8 mouse cellular contexts compared by ENCODE assay signal in the genomic region with DNA sequence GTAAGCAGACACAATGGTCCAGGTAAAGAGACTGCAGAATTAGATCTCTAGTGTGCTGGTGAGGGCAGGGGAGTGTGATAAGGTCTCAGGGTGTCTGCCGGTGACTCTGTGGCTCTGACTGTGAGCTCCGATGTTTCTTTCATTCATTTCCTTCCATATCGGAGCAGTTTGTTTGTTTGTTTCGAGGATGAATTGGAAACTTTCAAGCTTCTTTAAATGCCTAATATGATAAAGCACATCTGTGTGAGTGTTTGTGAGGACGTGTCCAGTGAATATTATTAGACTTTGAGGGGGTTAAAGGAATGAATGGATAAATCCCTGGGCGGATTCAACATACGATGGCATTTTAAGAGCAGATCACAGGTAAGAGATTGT. TPM values are rescaled to one million over a fixed set of nuclear protein-coding genes. Genes with fewer than 3 reads are reported as not detected.
DNase-seq lines count a peak whose midpoint lies in the region; ATAC-seq and TF ChIP-seq lines count a peak whose summit lies in the region.

No protein-coding gene starts in this region.

- 0 out of 2 replicates have a peak, but pooled peaks cover 6% of the 10 kb centered on the region for H3K4me1 ChIP-seq in heart, embryonic 16.5 days (ENCODE audit: control insufficient read depth, insufficient read depth, low read length)
- peaks cover 1 to 8% of the 10 kb centered on the region in 2 experiments; a peak in 1 of 4 replicates for H3K4me1 ChIP-seq in ES-E14 (ENCODE audit: control insufficient read depth in 2 of 2, insufficient read depth in 2 of 2, low read length in 2 of 2, poor library complexity in 1 of 2)
- H3K4me1 ChIP-seq in hindbrain, embryonic 11.5 days (replicated peaks; ENCODE audit: control insufficient read depth, insufficient read depth, low read length): no peaks in the 10 kb centered on the region
- peaks cover 10% of the 10 kb centered on the region; the same call in 1 of the 2 replicates for H3K4me1 ChIP-seq in midbrain, embryonic 14.5 days (ENCODE audit: control insufficient read depth, insufficient read depth, low read length)

- no peaks in the 10 kb centered on the region for H3K9me3 ChIP-seq in heart, embryonic 16.5 days (replicated peaks; ENCODE audit: control insufficient read depth, low read length)
- no peaks in the 10 kb centered on the region for H3K9me3 ChIP-seq in ES-E14 (ENCODE audit: control insufficient read depth, insufficient read depth, low read depth, low read length)
- no peaks in the 10 kb centered on the region for H3K9me3 ChIP-seq in hindbrain, embryonic 11.5 days (ENCODE audit: control insufficient read depth, low read length)
- no peaks in the 10 kb centered on the region for H3K9me3 ChIP-seq in midbrain, embryonic 14.5 days (ENCODE audit: control insufficient read depth, low read length)

- H3K27ac ChIP-seq in heart, embryonic 16.5 days (ENCODE audit: low read length): no peak overlapping the region
- H3K27ac ChIP-seq in ES-E14 (ENCODE audit: insufficient read depth, low read depth, low read length, poor library complexity, severe bottlenecking): no peak overlapping the region
- no peak overlapping the region for H3K27ac ChIP-seq in hindbrain, embryonic 11.5 days (ENCODE audit: low read depth, low read length)
- H3K27ac ChIP-seq in midbrain, embryonic 14.5 days (replicated peaks; ENCODE audit: low read depth, low read length): peak overlapping the region; percentile 86

- H3K4me3 ChIP-seq in heart, embryonic 16.5 days (ENCODE audit: low read length): peak overlapping the region; percentile 74
- peak overlapping the region; percentile 26 to 95; a peak in 3 of 4 replicates for H3K4me3 ChIP-seq in ES-E14 (ENCODE audit: insufficient read depth in 1 of 2, low read depth in 1 of 2, low read length in 2 of 2, poor library complexity in 1 of 2, severe bottlenecking in 1 of 2)
- H3K4me3 ChIP-seq in hindbrain, embryonic 11.5 days (ENCODE audit: low read depth, low read length): peak overlapping the region; percentile 61
- peak overlapping the region; percentile 54 for H3K4me3 ChIP-seq in midbrain, embryonic 14.5 days (replicated peaks; ENCODE audit: low read depth, low read length)

- in situ Hi-C loops in ES-E14 (cut with MboI; ENCODE audit: low sequenced_read_pairs in 2 of 2, unreplicated experiment in 2 of 2): loop anchor here in 1 of 2 experiments (5.0 kb wide), 2 partner anchors 37 to 38 kb away; no protein-coding TSS in a partner anchor

- H3K4me2 ChIP-seq in heart, embryonic 16.5 days (ENCODE audit: low read depth, low read length): peak overlapping the region; percentile 66
- H3K4me2 ChIP-seq in hindbrain, embryonic 11.5 days (replicated peaks; ENCODE audit: low read depth, low read length): peak overlapping the region; percentile 28; the same call in 1 of the 2 replicates
- H3K4me2 ChIP-seq in midbrain, embryonic 14.5 days (ENCODE audit: low read length): peak overlapping the region; percentile 49

- no peak for DNase-seq in heart, postnatal 4 days
- peak; percentile 21 for DNase-seq in ES-E14 (ENCODE audit: low read depth, low spot score)
- peak; percentile 41 for DNase-seq in hindbrain, embryonic 11.5 days (ENCODE audit: low spot score)
- peak; percentile 49 for DNase-seq in midbrain, embryonic 14.5 days
- no peak for DNase-seq in cerebellum, adult 8-10 months
- DNase-seq in adrenal gland, adult (ENCODE audit: inconsistent age in 2 of 2, low spot score in 1 of 2): no peak
- no peak for DNase-seq in thymus, adult 18-20 months

- peak overlapping the region; percentile 55 for H3K9ac ChIP-seq in heart, embryonic 16.5 days (ENCODE audit: low read length)
- H3K9ac ChIP-seq in ES-E14 (ENCODE audit: insufficient read depth, low read depth, low read length, poor library complexity, severe bottlenecking): no peak overlapping the region
- H3K9ac ChIP-seq in hindbrain, embryonic 11.5 days (ENCODE audit: low read depth, low read length): no peak overlapping the region
- H3K9ac ChIP-seq in midbrain, embryonic 14.5 days (replicated peaks; ENCODE audit: low read length): peak overlapping the region; percentile 64

- no peaks in the 10 kb centered on the region for H3K27me3 ChIP-seq in heart, embryonic 16.5 days (ENCODE audit: control insufficient read depth, insufficient read depth, low read length)
- no peaks in the 10 kb centered on the region for H3K27me3 ChIP-seq in hindbrain, embryonic 11.5 days (ENCODE audit: control insufficient read depth, insufficient read depth, low read length)
- no peaks in the 10 kb centered on the region for H3K27me3 ChIP-seq in midbrain, embryonic 14.5 days (ENCODE audit: control insufficient read depth, insufficient read depth, low read length)

- ATAC-seq in heart, embryonic 16.5 days (replicated peaks; ENCODE audit: extremely low read depth, insufficient read depth, low FRiP score): no peak
- ATAC-seq in hindbrain, embryonic 11.5 days (ENCODE audit: low FRiP score): no peak
- no peak for ATAC-seq in midbrain, embryonic 14.5 days (ENCODE audit: low FRiP score, low TSS enrichment)

- no peaks in the 10 kb centered on the region for H3K36me3 ChIP-seq in heart, embryonic 16.5 days (ENCODE audit: control insufficient read depth, insufficient read depth)
- no peaks in the 10 kb centered on the region for H3K36me3 ChIP-seq in ES-E14 (ENCODE audit: control insufficient read depth, insufficient read depth, low read length, poor library complexity, severe bottlenecking)
- no peaks in the 10 kb centered on the region for H3K36me3 ChIP-seq in hindbrain, embryonic 11.5 days (ENCODE audit: control insufficient read depth, insufficient read depth, low read length)
- no peaks in the 10 kb centered on the region for H3K36me3 ChIP-seq in midbrain, embryonic 14.5 days (ENCODE audit: control insufficient read depth, insufficient read depth, low read length)

- WGBS in heart, embryonic 16.5 days: 23% methylated on average over 7 of the region's 7 CpGs
- WGBS in hindbrain, embryonic 11.5 days: 26% methylated on average over 7 of the region's 7 CpGs
- 23% methylated on average over 7 of the region's 7 CpGs for WGBS in midbrain, embryonic 14.5 days

TF ChIP-seq in ES-E14, 5 proteins besides CTCF, POLR2A, EP300 and RAD21:
- TF ChIP-seq HCFC1 (IDR thresholded peaks at IDR 0.05; ENCODE audit: borderline replicate concordance, insufficient read depth, low read length) (no peak), MAFK (IDR thresholded peaks at IDR 0.05; ENCODE audit: insufficient read depth, low read depth, low read length) (no peak), CHD2 (IDR thresholded peaks at IDR 0.05; ENCODE audit: low read depth, low read length) (no peak), ZC3H11A (IDR thresholded peaks at IDR 0.05; ENCODE audit: borderline replicate concordance, low read depth, low read length) (no peak), ZNF384 (IDR thresholded peaks at IDR 0.05; ENCODE audit: low read depth, low read length) (no peak)

RNA-seq across cellular contexts. Expression of gene Klrb1c, which starts 10.9 kb away (rescaled TPM):
- polyA plus RNA-seq in heart, embryonic 16.5 days (2015; fragmentation: Nextera tagmentation; extraction: Ambion mirVana): 0.16 and 0.39 TPM in 2 replicates
- total RNA-seq in heart, postnatal 4 days (2021): not detected
- 0.13 TPM in 1 of 2 replicates, not detected in the other for total RNA-seq in ES-E14 (2012; rRNA removed)
- 0.06 TPM in 1 of 2 replicates, not detected in the other for polyA plus RNA-seq in hindbrain, embryonic 11.5 days (2014; fragmentation: Nextera tagmentation; extraction: Ambion mirVana)
- not detected in 2 replicates for polyA plus RNA-seq in midbrain, embryonic 14.5 days (2014; fragmentation: Nextera tagmentation; extraction: Ambion mirVana)

RNA-seq across cellular contexts. Expression of gene Gm44511, which starts 26.2 kb away (rescaled TPM):
- polyA plus RNA-seq in heart, embryonic 16.5 days (2015; fragmentation: Nextera tagmentation; extraction: Ambion mirVana): 0.26 TPM in 1 of 2 replicates, not detected in the other
- total RNA-seq in heart, postnatal 4 days (2021): not detected
- not detected in 2 replicates for total RNA-seq in ES-E14 (2012; rRNA removed)
- polyA plus RNA-seq in hindbrain, embryonic 11.5 days (2014; fragmentation: Nextera tagmentation; extraction: Ambion mirVana): not detected in 2 replicates
- not detected in 2 replicates for polyA plus RNA-seq in midbrain, embryonic 14.5 days (2014; fragmentation: Nextera tagmentation; extraction: Ambion mirVana)

RNA-seq across cellular contexts. Expression of gene Klrb1b, which starts 26.2 kb away (rescaled TPM):
- 0.17 and 0.49 TPM in 2 replicates for polyA plus RNA-seq in heart, embryonic 16.5 days (2015; fragmentation: Nextera tagmentation; extraction: Ambion mirVana)
- total RNA-seq in heart, postnatal 4 days (2021): not detected
- total RNA-seq in ES-E14 (2012; rRNA removed): not detected in 2 replicates
- not detected in 2 replicates for polyA plus RNA-seq in hindbrain, embryonic 11.5 days (2014; fragmentation: Nextera tagmentation; extraction: Ambion mirVana)
- polyA plus RNA-seq in midbrain, embryonic 14.5 days (2014; fragmentation: Nextera tagmentation; extraction: Ambion mirVana): 0.09 and 0.14 TPM in 2 replicates

Comparison
In these comparisons a context has a peak if more than half of its experiments do, and no peak if none do; other contexts are left out.
1. H3K9ac ChIP-seq: peak in heart, embryonic 16.5 days (single experiment) and midbrain, embryonic 14.5 days (single experiment); none in ES-E14 (single experiment) and hindbrain, embryonic 11.5 days (single experiment).
2. DNase-seq: peak in ES-E14 (single experiment), hindbrain, embryonic 11.5 days (single experiment) and midbrain, embryonic 14.5 days (single experiment); none in heart, postnatal 4 days (single experiment), cerebellum, adult 8-10 months (single experiment), adrenal gland, adult (0 of 2) and thymus, adult 18-20 months (0 of 2).
3. Peak in every context shown above with its lines, with median percentiles within 50 percentile points of each other: H3K4me2 ChIP-seq and H3K4me3 ChIP-seq.